Mouse (Mus musculus) MEL-GATA-1-ER (cell line): ENCODE results near the gene Itga9.

Experiments used
- DNase-seq: peaks from one replicate; pipeline ENCODE4 v3.0.0-alpha.2; 2012; ENCODE audit warnings: low read depth; ENCODE audit errors: extremely low read depth

Gene Itga9

GRCm38 (mm10) chr9:118650976-118651375 is 44.5 kb downstream of the Itga9 start:
- DNase-seq = no peak

- DNase-seq = no peak
Measured at GRCm38 (mm10) chr9:118651939-118652338, 45.4 kb downstream of the Itga9 start.

DNA sequence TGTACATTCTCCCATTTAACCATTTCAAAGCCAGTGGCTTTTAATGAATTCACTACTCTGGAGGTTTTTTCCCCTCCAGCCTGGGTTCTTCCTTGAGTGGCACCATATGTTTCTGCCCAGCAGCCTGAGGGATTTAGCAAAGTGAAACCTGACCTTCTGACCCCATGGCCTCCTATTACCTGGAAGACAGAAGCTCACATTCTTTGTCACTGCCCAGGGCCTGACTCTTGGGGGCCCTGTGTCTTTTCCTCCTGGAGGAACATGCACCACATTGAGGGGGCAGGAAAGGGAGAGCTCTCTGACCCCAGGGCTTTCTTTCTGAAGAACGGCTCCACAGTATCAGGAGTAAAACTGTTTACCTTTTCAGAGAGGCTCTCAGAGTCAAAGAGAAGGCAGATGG is 46.9 kb downstream of the Itga9 start:
- DNase-seq = no peak

DNA sequence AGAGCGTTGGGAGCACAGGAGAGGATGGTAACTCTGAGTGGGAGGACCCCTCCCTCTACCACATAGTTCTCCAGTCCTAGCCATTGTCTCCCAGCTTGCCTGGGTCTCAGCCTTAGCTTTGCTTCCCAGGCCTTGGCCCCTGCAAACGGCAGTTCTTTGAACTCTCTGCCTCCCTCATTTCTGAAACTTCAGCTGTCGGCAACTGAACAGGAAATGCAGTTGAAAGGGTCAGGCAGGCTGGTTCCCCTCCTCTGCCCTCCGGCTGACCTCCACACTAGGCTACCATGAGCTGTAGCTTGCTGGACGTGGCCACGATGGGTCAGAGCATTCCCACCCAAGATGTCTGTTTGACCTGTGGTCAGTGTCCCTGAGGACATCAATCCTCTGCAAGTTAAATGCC is 48.5 kb downstream of the Itga9 start:
- DNase-seq = no peak

GRCm38 (mm10) chr9:118655726-118656125 is 49.2 kb downstream of the Itga9 start:
- no peak for DNase-seq

- DNase-seq = no peak
Measured at GRCm38 (mm10) chr9:118658159-118658558, 51.7 kb downstream of the Itga9 start.

- no peak for DNase-seq
Measured at GRCm38 (mm10) chr9:118659809-118660208, 53.3 kb downstream of the Itga9 start.

GRCm38 (mm10) chr9:118660259-118660658 is 53.8 kb downstream of the Itga9 start:
- DNase-seq = no peak

DNA sequence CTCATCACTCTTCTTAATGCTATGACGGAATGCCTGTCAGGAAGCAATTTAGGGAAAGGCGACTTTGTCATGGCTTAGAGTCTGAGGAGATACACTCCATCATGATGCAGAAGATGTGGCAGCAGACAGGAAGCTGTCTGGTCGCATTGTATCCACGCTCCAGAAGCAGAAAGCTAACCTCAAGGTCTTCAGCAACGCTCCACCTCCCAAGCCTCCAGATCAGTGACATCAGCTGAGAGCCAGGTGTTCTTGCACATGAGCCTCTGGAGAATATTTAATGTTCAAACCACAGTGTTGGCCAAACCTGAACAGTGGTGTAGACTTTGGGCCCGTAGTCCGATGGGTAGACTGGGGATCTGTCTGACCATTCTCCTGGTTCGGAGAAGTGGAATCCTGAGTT is 55.5 kb downstream of the Itga9 start:
- DNase-seq = no peak

- no peak for DNase-seq
Measured at GRCm38 (mm10) chr9:118662476-118662875, 56.0 kb downstream of the Itga9 start.

DNA sequence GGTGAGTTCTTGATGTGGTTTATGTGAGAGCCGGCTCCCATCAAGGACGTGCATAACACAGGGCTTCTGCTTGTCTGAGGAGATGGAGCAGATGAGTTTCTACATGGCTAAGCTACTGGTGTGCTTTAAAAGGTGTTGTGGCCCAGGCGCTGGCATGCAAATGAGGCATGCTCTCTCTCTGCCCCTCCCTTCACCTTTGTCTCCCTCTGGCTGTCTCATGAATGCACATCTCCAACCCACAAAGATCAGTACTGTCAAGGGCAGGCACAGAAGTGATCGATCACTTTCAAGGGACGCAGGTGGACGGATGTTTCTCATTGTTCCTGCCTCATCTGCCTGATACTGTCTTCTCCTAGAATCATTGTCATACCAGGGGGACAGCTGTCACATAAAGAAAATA is 57.4 kb downstream of the Itga9 start:
- DNase-seq = no peak

DNA sequence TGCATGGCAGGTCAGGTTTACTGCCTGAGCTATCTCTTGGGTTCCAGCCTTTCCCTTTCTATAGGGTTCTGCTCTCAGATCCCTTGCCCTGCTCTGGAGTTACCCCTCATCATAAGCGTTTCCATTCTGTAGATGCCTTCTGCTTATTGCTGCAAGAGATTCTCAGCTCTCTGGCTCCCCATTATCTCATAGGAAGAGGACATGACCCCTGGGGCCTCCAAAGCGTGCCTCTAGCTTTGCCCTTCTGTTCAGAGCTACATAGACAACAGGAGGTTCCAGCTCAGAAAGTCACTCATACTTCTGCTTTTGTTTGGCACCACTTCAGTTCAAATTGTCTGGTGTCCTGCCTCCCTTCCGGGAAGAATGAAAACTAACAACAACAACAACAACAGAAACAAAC is 59.6 kb downstream of the Itga9 start:
- DNase-seq = no peak

GRCm38 (mm10) chr9:118669696-118670095 is 63.2 kb downstream of the Itga9 start:
- no peak for DNase-seq

DNA sequence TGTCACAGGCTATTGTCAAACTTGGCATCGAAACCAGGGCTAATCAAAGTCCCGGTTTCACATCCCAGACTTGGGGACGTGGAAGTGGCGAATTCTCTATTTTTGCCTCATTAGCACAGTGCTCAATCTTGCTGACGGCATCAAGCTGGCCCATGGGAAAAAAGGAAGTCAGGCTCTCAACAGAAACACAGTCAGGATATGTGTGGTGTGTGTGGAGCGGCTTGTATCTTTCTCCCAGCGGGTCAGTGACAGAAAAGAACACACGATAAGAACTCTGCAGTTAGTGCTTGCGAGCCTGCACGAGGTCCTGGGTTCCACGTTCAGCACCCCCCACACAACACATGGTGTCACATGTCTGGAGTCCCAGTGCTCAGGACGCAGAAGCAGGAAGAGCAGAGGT is 67.8 kb downstream of the Itga9 start:
- no peak for DNase-seq

GRCm38 (mm10) chr9:118674761-118675160 is 68.3 kb downstream of the Itga9 start:
- DNase-seq = no peak

GRCm38 (mm10) chr9:118675573-118676170 is 69.2 kb downstream of the Itga9 start:
- DNase-seq = no peak

- no peak for DNase-seq
Measured at GRCm38 (mm10) chr9:118676692-118677091, 70.2 kb downstream of the Itga9 start.

GRCm38 (mm10) chr9:118677349-118677748 is 70.9 kb downstream of the Itga9 start:
- no peak for DNase-seq

DNA sequence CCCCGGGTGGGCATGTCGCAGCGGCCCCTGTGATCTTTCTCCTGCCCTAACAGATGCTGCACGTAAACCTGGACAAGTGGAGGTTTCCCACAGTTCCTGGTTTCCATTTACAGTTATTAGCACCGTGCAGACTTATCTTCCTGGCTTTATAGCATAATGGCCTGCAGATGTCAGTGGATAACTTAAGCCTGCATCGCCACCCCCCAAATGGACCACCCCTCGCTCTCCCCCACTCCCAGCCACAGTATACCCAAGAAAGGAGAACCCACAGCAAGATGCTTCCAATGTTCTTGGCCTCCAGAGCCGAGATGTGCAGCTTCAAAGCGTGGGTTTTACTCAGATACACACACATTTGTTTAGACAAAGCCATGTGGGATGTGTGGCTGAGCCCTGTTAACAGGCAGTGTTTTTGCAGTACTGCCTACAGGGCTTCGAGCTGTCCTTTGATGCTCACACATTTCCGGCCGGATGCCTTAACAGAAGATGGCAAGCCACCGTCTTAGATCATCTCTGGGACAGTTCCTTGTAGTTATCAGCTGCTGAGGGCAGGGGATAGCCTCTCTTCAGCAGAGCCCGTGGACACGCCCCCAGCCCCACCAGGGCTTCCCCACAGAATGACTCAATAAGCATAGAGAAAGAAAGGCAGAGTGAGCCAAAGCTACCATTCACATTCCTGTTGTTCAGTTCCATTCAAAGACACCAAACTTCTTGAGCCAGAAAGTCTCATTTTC is 71.7 kb downstream of the Itga9 start:
- DNase-seq = no peak

DNA sequence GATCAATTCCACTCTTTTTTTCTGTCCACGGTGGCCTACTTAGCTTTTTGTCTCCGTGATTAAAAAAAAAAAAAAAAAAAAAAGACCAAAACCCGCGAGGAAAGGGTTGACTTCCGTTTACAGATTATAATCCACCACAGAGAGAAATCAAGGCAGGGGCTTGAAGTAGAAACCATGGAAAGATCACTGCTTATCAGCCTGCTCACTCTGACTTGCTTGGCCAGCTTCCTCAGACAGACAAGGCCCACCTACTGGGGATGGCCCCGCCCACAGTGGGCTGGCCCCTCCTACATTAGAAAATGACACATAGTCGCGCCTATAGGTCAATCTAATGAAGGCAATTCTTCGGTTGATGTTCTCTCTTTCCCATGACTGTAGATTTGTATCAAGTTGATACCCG is 72.3 kb downstream of the Itga9 start:
- DNase-seq = no peak

DNA sequence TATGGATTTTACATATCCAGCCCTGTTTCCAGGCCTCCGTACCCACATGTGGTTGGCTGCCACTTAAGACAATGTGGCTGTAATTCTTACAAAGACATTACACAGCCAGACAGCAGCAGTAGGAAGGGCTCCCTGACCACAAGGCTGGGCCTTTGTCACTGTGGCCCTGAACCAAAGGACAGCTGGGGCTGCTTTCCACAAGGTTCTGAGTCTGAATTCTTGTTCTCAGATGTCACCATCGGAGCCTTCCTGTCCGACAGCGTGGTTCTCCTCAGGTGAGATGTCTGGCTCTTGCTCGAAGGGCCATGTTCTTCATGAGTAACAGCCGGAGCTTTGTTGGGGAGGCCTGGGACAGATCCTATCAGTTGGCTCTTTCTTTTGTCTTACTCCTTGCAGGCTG is 75.0 kb downstream of the Itga9 start:
- DNase-seq = no peak

DNA sequence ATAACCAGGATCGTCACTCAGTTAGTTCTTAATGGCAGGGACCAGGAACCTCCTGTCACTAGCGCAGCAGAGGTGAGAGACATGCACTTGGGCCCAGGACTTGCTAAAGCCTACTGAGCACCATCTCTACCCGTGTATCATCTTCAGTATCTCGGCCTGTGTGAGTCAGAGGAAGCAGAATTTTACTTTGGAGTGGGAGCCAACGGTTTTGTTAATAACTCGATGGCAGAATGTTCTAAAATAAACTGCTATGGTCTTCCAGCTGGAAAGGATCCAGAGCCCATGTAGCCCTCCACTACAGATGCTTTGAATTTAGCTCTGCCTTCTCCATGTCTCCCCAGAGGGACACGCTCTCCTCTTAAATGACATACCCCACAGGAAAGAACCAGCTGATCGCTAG is 75.7 kb downstream of the Itga9 start:
- no peak for DNase-seq

DNA sequence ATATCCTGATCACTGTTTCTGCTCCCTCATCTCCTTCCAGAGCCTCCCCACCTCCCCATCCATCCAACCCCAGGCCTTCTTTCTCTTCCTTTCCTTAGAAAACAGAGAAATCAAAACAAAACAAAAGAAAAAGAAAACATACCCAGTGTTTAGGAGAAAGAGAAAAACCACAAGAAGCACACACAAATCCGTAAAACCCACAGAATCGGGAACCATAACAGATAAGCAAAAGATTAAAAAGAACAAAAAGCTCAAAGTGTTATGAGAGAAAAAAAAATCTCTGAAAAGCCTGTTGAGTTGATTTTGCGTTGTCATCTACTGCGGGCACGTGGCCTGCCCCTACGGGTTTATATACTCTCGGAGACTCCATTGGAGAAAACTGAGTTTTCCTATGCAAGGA is 77.0 kb downstream of the Itga9 start:
- no peak for DNase-seq
